Mouse (Mus musculus) forebrain, embryonic 15.5 days (tissue): ENCODE measurements at regions not wholly inside any gene's neighbourhood (a gene's known extent, or its start where the extent isn't known, plus 50 kb on each side); places are given as distances from the start of the nearest gene placed in this dataset.
A peak's percentile ranks its signal among the peaks of the same experiment; 100 is the strongest.

Experiments
- ATAC-seq: fragments of 200-750 bp; cut with Nextera tagmentation; replicated peaks from 2 replicates; pipeline ENCODE4 v1.8.0; 2017; ENCODE audit warnings: mild to moderate bottlenecking, moderate TSS enrichment, moderate library complexity
- H3K27ac ChIP-seq: fragments of 300-500 bp; sonication (generic); replicated peaks from 2 replicates; pipeline ENCODE4 v1.5.1; 2015; ENCODE audit warnings: mild to moderate bottlenecking, inconsistent platforms
- H3K27me3 ChIP-seq: fragments of 300-500 bp; sonication (generic); 2 replicates; pipeline ENCODE4 v1.6.1; 2015; ENCODE audit warnings: inconsistent platforms
- H3K36me3 ChIP-seq: fragments of 300-500 bp; sonication (generic); 2 replicates; pipeline ENCODE4 v1.6.1; 2015; ENCODE audit warnings: mild to moderate bottlenecking, inconsistent platforms
- H3K4me1 ChIP-seq: fragments of 300-500 bp; sonication (generic); 2 replicates; pipeline ENCODE4 v1.6.1; 2015; ENCODE audit warnings: inconsistent platforms
- H3K4me2 ChIP-seq: fragments of 300-500 bp; sonication (generic); replicated peaks from 2 replicates; pipeline ENCODE4 v1.6.1; 2015; ENCODE audit warnings: mild to moderate bottlenecking, inconsistent platforms
- H3K4me3 ChIP-seq: fragments of 300-500 bp; sonication (generic); 2 replicates; pipeline ENCODE4 v1.5.1; 2015; ENCODE audit warnings: mild to moderate bottlenecking, inconsistent platforms
- H3K9ac ChIP-seq: fragments of 300-500 bp; sonication (generic); replicated peaks from 2 replicates; pipeline ENCODE4 v1.6.1; 2015; ENCODE audit warnings: mild to moderate bottlenecking, inconsistent platforms
- H3K9me3 ChIP-seq: fragments of 300-500 bp; sonication (generic); 2 replicates; pipeline ENCODE4 v1.6.1; 2016; ENCODE audit warnings: inconsistent platforms
- WGBS: fragments of 180-500 bp; shearing (Covaris S2); methylation state at CpG from one replicate; pipeline ENCODE4 v1.1.7; 2015; ENCODE audit warnings: mixed read lengths; 5-methylcytosine and 5-hydroxymethylcytosine counted together

GRCm38 (mm10) chrX:19237048-19237737 is 243.9 kb downstream of the Tex13c3 start:
- no peaks in the 10 kb centered on the region for H3K9me3 ChIP-seq
- WGBS, result 15% methylated on average over 31 of the region's 31 CpGs
- H3K27ac ChIP-seq, result no peak overlapping the region
- no peaks in the 10 kb centered on the region for H3K36me3 ChIP-seq
- H3K9ac ChIP-seq, result peak overlapping the region; percentile 49
- peak; percentile 75 for ATAC-seq
- no peaks in the 10 kb centered on the region for H3K27me3 ChIP-seq
- peak overlapping the region; percentile 50 for H3K4me3 ChIP-seq
- peak overlapping the region; percentile 85 for H3K4me2 ChIP-seq
- no peaks in the 10 kb centered on the region for H3K4me1 ChIP-seq

GRCm38 (mm10) chrX:19235449-19235848 is 245.7 kb downstream of the Tex13c3 start:
- Histone ChIP-seq H3K36me3 (no peaks in the 10 kb centered on the region), H3K9me3 (no peaks in the 10 kb centered on the region), H3K27me3 (no peaks in the 10 kb centered on the region), H3K9ac (no peak overlapping the region), H3K27ac (no peak overlapping the region), H3K4me1 (no peaks in the 10 kb centered on the region), H3K4me3 (no peak overlapping the region), H3K4me2 (no peak overlapping the region)
- no peak for ATAC-seq
- 72% methylated on average over 3 of the region's 3 CpGs for WGBS

- H3K27ac ChIP-seq, result no peak overlapping the region
- ATAC-seq, result no peak
- H3K4me1 ChIP-seq, result no peaks in the 10 kb centered on the region
- H3K36me3 ChIP-seq, result no peaks in the 10 kb centered on the region
- H3K9ac ChIP-seq, result no peak overlapping the region
- H3K9me3 ChIP-seq, result no peaks in the 10 kb centered on the region
- no peak overlapping the region for H3K4me3 ChIP-seq
- no peaks in the 10 kb centered on the region for H3K27me3 ChIP-seq
- 83% methylated on average over 3 of the region's 3 CpGs for WGBS
- no peak overlapping the region for H3K4me2 ChIP-seq
These were observed 249.3 kb downstream of the Tex13c3 start for GRCm38 (mm10) chrX:19231823-19232222.

- Histone ChIP-seq H3K27me3 (no peaks in the 10 kb centered on the region), H3K4me3 (no peak overlapping the region), H3K36me3 (no peaks in the 10 kb centered on the region), H3K4me1 (no peaks in the 10 kb centered on the region), H3K9ac (no peak overlapping the region), H3K4me2 (no peak overlapping the region), H3K9me3 (no peaks in the 10 kb centered on the region), H3K27ac (no peak overlapping the region)
- no peak for ATAC-seq
These were observed 257.8 kb downstream of the Tex13c3 start for GRCm38 (mm10) chrX:19223336-19223735.

- ATAC-seq, result no peak
- H3K9me3 ChIP-seq, result no peaks in the 10 kb centered on the region
- H3K4me1 ChIP-seq, result no peaks in the 10 kb centered on the region
- no peaks in the 10 kb centered on the region for H3K36me3 ChIP-seq
- H3K27ac ChIP-seq, result no peak overlapping the region
- WGBS, result 90% methylated on average over 1 of the region's 1 CpGs
- no peaks in the 10 kb centered on the region for H3K27me3 ChIP-seq
- H3K4me3 ChIP-seq, result no peak overlapping the region
- no peak overlapping the region for H3K9ac ChIP-seq
- H3K4me2 ChIP-seq, result no peak overlapping the region
These were observed 260.2 kb downstream of the Tex13c3 start for GRCm38 (mm10) chrX:19220785-19221496.

- ATAC-seq, result no peak
- Histone ChIP-seq H3K36me3 (no peaks in the 10 kb centered on the region), H3K4me3 (no peak overlapping the region), H3K27me3 (no peaks in the 10 kb centered on the region), H3K27ac (no peak overlapping the region), H3K9ac (no peak overlapping the region), H3K4me1 (no peaks in the 10 kb centered on the region), H3K9me3 (no peaks in the 10 kb centered on the region), H3K4me2 (no peak overlapping the region)
- WGBS, result 86% methylated on average over 2 of the region's 2 CpGs
These were observed 261.4 kb downstream of the Tex13c3 start for GRCm38 (mm10) chrX:19219727-19220126.

GRCm38 (mm10) chrX:19219301-19219700 is 261.8 kb downstream of the Tex13c3 start:
- H3K9me3 ChIP-seq, result no peaks in the 10 kb centered on the region
- H3K9ac ChIP-seq, result no peak overlapping the region
- no peaks in the 10 kb centered on the region for H3K27me3 ChIP-seq
- no peak overlapping the region for H3K27ac ChIP-seq
- H3K4me1 ChIP-seq, result no peaks in the 10 kb centered on the region
- ATAC-seq, result no peak
- 92% methylated on average over 2 of the region's 2 CpGs for WGBS
- no peak overlapping the region for H3K4me2 ChIP-seq
- no peaks in the 10 kb centered on the region for H3K36me3 ChIP-seq
- no peak overlapping the region for H3K4me3 ChIP-seq

GRCm38 (mm10) chrX:19206420-19206819 is 274.7 kb downstream of the Tex13c3 start:
- Histone ChIP-seq H3K4me2 (no peak overlapping the region), H3K4me1 (no peaks in the 10 kb centered on the region), H3K36me3 (no peaks in the 10 kb centered on the region), H3K27me3 (no peaks in the 10 kb centered on the region), H3K4me3 (no peak overlapping the region), H3K27ac (no peak overlapping the region), H3K9me3 (no peaks in the 10 kb centered on the region), H3K9ac (no peak overlapping the region)
- WGBS, result 59% methylated on average over 1 of the region's 1 CpGs
- ATAC-seq, result no peak

GRCm38 (mm10) chrX:19202542-19202941 is 278.6 kb downstream of the Tex13c3 start:
- H3K9me3 ChIP-seq, result no peaks in the 10 kb centered on the region
- H3K4me3 ChIP-seq, result no peak overlapping the region
- H3K4me2 ChIP-seq, result no peak overlapping the region
- no peaks in the 10 kb centered on the region for H3K27me3 ChIP-seq
- no peak overlapping the region for H3K9ac ChIP-seq
- no peak overlapping the region for H3K27ac ChIP-seq
- H3K4me1 ChIP-seq, result no peaks in the 10 kb centered on the region
- H3K36me3 ChIP-seq, result no peaks in the 10 kb centered on the region
- WGBS, result 91% methylated on average over 1 of the region's 1 CpGs
- no peak for ATAC-seq

- ATAC-seq, result no peak
- Histone ChIP-seq H3K4me1 (no peaks in the 10 kb centered on the region), H3K9me3 (no peaks in the 10 kb centered on the region), H3K27ac (no peak overlapping the region), H3K27me3 (no peaks in the 10 kb centered on the region), H3K36me3 (no peaks in the 10 kb centered on the region), H3K9ac (no peak overlapping the region), H3K4me2 (no peak overlapping the region), H3K4me3 (no peak overlapping the region)
- 87% methylated on average over 1 of the region's 1 CpGs for WGBS
These were observed 279.7 kb downstream of the Tex13c3 start for GRCm38 (mm10) chrX:19201383-19201782.

- WGBS, result 89% methylated on average over 3 of the region's 3 CpGs
- no peak overlapping the region for H3K4me2 ChIP-seq
- no peaks in the 10 kb centered on the region for H3K4me1 ChIP-seq
- H3K27me3 ChIP-seq, result no peaks in the 10 kb centered on the region
- H3K36me3 ChIP-seq, result no peaks in the 10 kb centered on the region
- H3K27ac ChIP-seq, result no peak overlapping the region
- no peak for ATAC-seq
- H3K9ac ChIP-seq, result no peak overlapping the region
- H3K4me3 ChIP-seq, result no peak overlapping the region
- H3K9me3 ChIP-seq, result no peaks in the 10 kb centered on the region
These were observed 281.6 kb downstream of the Tex13c3 start for GRCm38 (mm10) chrX:19199531-19199930.

GRCm38 (mm10) chrX:19168983-19169382 is 312.1 kb downstream of the Tex13c3 start:
- Histone ChIP-seq H3K36me3 (no peaks in the 10 kb centered on the region), H3K9ac (no peak overlapping the region), H3K27me3 (no peaks in the 10 kb centered on the region), H3K4me2 (no peak overlapping the region), H3K4me1 (peaks cover 5% of the 10 kb centered on the region; the same call in 1 of the 2 replicates), H3K27ac (no peak overlapping the region), H3K4me3 (no peak overlapping the region), H3K9me3 (no peaks in the 10 kb centered on the region)
- ATAC-seq, result no peak
- 79% methylated on average over 2 of the region's 2 CpGs for WGBS

GRCm38 (mm10) chrX:19168546-19168945 is 312.6 kb downstream of the Tex13c3 start:
- Histone ChIP-seq H3K9me3 (no peaks in the 10 kb centered on the region), H3K4me2 (no peak overlapping the region), H3K27ac (no peak overlapping the region), H3K4me1 (peaks cover 5% of the 10 kb centered on the region; the same call in 1 of the 2 replicates), H3K27me3 (no peaks in the 10 kb centered on the region), H3K4me3 (no peak overlapping the region), H3K9ac (no peak overlapping the region), H3K36me3 (no peaks in the 10 kb centered on the region)
- 72% methylated on average over 5 of the region's 5 CpGs for WGBS
- no peak for ATAC-seq
